Mouse (Mus musculus): ENCODE results near the gene Hspb8.

GRCm38 (mm10) chr5:116420213-116420612, 2.5 kb downstream of the Hspb8 start:
- TF ChIP-seq CTCF (IDR thresholded peaks at IDR 0.05; ENCODE audit: low read depth) = no peak
- TF ChIP-seq EP300 (IDR thresholded peaks at IDR 0.05; ENCODE audit: low read depth) = no peak
